Mouse (Mus musculus) retina, embryonic 14.5 days (tissue): ENCODE results near the gene Bbs7.

Experiments
- DNase-seq: peaks from one replicate; pipeline ENCODE4 v3.0.0-alpha.2; 2015; ENCODE audit warnings: low spot score

Gene Bbs7

DNA sequence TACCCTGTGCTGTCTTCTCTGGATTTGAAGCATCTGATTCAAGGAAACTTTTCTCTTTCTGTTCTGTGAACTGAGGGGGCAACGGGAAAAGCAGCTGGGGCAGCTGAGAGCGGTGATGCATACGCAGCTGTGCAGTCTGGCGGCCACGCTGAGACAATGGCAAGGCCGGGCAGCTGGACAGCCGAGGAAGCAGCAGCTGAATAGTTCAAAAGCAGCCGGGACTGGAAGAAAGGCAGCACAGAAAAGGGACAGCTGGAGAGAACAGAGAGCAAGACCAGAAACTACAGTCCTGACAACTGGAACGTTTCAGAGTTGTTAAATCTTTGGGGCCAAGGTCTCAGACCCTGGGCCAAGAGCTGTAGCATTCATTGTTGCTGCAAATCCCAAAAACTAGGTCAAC lies 61.9 kb downstream of the Bbs7 start:
- peak; percentile 70 for DNase-seq

DNA sequence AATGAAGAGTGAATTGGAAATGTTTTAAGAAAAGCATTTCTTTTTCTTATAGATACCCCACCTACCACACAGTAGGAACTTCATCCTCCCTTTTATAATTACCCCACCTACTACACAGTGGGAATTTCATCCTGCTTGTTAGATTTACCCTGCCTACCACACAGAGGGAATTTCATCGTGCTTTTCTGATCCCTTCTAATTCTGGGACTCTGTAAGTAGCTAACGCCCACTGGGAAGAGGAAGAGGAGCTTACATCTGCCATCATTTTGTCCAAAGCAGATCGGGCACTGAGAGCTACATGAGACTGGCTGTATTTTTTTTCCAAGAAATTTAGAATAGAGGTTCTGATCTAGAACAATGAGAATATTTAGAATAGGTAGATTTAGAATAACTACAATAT lies 68.3 kb downstream of the Bbs7 start:
- no peak for DNase-seq

DNA sequence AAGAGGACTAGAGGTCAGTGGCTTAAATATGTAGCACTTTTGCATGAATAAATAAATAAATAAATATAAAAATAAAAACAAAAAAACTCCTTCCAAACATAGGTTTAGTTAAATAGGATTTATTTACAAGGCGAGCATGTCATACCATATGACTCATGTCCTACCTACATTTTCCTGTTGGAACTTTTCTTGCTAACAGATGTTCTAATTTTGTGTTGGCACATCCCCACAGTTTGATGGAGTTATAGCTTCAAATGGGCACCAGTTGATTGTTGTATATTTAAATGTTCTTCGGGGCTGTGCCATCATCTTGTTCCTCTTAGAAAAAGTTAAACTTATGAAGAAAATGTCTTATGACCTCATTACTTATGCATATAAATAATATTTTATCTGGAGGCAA lies 71.9 kb downstream of the Bbs7 start:
- DNase-seq = no peak

DNA sequence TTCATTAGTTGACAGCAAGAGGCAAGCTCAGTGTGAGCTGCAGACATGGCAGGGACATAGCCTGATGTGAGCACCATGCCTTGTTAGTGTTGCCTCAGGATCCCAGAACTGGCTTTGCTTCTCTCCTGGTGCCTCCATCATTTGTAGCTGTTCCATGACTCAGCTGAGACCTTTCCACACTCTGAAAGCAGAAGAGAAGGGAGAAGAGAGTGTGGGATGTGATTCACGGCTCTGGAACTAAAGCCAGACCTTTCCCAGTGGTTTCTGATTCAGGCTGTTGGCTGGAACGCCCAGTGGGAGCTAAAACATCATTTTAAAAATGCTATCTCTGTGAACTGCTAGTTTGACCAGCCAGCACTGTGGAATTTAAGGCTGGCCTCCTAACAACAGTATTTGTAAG lies 72.5 kb downstream of the Bbs7 start:
- DNase-seq = no peak

DNA sequence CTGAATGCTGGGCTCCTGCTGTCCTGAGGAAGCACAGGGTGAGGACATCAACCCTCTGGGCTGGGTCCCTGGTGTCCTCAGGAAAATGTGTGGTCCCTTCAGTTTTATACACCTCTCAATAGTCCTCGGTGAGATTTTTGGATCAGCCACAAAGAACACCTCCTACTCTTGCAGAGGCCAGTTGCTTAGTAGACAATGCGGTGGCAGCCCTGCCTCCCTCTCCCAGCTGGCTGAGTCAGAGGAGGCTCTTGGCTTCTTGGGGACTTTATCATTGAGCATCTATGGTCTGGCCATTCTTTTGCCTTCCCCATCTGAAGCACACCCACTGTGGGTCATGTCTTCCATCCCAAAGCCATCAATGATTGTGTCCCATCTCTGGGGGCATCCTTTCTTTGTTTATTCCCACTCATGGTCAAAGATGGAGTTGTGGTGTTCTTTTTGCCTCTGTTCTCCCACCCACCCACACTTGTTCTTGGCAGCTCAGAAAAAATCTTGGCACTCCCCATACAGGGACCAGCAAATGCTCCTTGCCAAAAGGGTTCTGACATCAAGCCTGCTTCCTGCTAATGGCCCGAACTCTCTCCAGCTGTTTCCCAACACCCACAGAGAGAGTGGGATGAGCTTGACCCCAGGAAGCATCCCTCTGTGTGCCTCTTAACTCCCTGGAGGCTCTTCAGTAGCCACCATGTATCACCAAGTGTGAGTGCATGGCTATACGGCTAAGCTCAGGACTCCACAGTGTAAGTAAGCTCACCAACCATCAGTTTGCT lies 75.4 kb downstream of the Bbs7 start:
- no peak for DNase-seq

DNA sequence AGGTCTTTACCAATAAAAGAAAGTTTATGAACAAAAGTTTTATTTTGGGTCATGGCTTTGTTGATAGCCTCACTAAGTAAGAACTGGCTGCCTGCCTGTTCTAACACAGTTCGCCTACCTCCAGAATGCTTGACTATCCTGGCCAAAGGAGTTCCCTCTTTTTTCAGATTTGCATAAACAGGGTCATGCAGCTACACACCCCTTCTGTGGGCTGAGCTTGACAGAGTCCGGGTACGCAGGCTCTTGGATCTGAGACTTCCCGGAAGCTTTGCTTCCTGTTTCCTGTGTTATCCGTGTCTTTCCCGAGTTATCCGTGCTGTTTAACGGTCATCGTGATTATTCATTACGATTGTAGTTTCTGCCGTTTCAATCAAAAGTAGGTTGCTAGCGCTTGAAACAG lies 77.2 kb downstream of the Bbs7 start:
- DNase-seq = no peak

DNA sequence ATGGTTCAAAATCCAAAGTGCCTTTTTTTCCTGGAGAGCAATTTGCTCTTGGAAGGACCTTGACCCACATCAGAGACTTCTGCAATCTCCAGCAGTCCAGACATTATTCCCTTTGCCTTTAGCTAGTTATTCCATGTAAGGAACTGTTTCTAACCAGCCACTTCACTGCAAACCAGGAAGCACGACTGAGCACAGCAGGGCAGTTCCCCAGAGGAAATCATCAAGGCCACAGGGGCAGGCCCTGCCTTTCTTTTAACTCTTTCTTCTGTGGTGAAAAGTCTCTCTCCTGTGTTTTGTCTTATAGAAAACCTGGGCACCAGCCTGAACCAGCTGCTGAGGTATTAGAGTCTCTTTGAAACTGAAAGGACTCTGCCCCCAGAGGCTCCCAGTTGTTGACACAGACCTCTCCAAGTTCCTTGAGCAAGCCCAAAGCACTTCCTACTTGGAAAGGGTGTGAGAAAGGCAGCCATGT lies 80.0 kb downstream of the Bbs7 start:
- peak; percentile 8 for DNase-seq

DNA sequence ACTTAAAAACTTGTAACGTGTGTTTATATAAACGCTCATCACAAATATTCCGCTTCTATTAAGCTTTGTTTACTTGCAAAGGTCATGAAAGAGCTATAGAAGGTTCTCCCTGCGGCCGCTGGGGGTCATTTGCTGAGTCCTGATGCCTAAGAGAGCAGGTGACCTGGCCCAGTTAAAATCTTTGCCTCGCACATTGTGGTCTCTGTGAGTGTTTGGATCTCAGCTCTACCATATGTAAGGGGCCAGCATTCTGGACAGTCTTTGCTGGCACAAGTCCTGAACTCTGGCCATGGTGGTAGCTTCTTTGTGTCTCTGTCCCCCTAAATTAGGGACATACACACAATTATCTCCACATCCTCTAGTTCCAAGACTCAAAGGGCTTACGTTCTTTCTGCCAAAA lies 80.5 kb downstream of the Bbs7 start:
- peak; percentile 8 for DNase-seq

DNA sequence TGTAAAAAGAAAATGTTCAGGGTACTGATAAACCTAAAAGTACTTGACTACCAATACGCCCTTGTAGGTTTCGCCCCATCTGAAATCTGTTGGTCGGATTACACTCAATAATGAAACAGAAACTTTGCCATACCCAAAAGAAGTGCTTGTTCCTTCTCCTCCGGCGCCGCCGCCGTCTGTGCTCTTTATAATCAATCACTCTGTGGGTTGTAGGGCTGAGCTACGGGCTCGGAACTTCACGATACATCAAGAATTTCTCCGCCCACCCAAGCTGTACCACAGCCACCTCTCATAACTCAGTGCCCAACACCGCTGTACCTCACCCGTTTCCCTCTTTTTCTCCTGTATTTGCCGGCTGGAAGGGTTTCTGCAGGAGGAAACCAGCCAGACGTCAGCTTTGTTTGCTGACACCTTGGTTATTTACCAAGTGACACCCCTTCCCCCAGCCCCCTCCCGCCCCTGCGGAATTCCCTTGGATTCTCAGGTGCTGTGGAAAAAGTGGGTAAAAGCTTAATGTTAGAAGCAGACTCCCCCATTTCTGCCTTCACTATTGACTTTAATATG lies 81.2 kb downstream of the Bbs7 start:
- no peak for DNase-seq

DNA sequence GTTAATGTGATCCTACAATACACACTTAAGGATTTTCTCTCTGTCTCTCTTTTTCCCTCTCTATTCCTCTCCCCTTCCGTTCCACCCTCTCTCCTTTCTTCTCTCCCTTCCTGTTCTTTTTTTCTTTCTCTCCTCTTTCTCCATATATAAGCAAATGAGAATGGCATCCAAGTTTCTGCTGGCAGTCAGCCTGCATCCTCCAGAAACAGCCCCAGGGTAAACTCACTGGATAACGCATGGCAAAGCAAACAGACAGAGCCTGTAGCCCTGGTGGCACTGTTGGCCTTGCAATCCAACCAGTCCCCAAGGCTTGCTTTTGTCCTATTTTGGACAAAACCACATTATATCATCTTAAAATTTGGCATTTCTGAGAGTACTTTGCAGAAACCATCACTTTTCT lies 82.0 kb downstream of the Bbs7 start:
- DNase-seq = no peak

DNA sequence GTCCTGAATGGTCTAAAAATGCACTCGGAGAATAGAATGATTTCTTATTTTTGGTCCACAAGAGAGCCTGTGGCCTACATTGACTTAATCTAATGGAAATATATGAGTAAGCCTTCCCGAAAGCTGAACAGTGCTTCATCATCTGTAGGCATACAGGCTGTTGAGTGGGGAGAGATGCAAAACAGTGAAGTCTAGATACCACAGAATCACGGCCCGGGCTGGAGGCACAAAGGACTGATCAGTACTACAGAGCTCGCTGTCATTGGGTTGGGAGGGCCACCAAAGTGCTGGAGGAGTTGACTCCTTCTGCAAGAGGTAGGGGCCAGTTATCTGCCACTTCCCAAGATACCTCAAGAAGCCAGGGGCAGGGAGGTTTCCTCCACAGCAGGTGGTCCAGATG lies 82.5 kb downstream of the Bbs7 start:
- no peak for DNase-seq

DNA sequence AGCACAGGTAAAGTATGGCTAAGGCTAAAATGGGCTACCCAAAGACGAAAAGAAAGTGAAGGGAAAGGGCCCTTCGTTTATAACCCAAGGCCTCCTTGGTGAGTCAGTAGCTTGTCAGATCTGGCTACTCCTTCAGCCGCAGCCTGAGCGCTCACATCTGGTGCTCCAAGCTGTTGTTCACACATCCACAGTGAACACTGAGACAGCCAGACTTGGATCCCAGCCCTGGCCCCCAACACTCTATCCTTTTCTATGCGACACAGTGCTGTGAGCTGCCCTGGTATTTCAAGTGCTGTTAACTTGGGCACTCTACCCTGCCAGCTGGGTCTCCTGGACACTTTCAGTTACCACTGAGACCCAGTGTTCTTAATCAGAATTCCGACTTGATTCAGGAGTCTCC lies 82.9 kb downstream of the Bbs7 start:
- no peak for DNase-seq

DNA sequence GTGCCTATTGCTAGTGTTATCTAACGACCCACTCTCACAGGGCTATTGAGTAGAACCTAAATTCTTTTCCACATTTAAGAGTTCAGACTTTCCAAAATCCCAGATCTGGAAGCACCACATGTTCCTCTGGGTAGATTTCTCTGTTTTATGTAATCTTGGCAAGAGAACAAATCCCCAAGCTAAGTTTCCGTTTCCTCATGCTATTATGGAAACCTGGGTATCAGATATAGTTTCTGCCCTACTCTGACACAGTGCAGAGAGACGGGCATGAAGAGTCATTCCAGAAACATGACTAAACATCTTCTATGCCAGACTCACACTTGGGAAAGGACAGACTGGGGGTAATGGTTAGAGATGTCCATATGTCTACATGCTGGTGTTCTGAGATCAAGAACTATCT lies 88.8 kb downstream of the Bbs7 start:
- DNase-seq = no peak
